Comparison of ENCODE assay signal across 16 mouse cellular contexts in the genomic region with DNA sequence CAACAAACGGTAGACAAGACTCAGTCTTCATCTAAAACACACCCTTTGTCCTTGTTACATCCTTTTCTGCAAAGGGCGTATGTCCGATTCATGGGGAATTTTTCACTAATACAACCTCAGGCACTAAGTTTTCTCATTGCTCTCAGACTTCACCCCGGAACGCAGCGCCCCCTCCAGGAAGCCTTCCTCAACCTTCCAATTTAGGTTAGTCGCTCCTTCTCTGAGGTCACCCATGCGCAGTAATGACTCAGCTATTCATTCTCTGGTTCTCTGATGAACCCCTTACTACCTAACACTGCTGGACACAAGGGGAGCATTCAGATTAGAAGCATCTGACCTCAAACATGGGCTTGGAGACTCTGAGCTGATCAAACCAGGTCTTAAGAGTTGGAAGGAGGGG. TPM values are rescaled to one million over a fixed set of nuclear protein-coding genes. Genes with fewer than 3 reads are reported as not detected.
DNase-seq lines count a peak whose midpoint lies in the region; ATAC-seq lines count a peak whose summit lies in the region.
"Had no signal": no experiment of that assay in that cellular context is flagged by ENCODE, and none has a peak within 500 bp of the region (broad histone marks: within the 10 kb centered on the region; RNA-seq: fewer than 3 reads in every experiment).

No protein-coding gene starts in this region.

- no peak overlapping the region for H3K9ac ChIP-seq in hindbrain, embryonic 11.5 days (ENCODE audit: low read depth, low read length)
- H3K9ac ChIP-seq in hindbrain, embryonic 13.5 days = no peak overlapping the region
- no peak overlapping the region for H3K9ac ChIP-seq in neural tube, embryonic 11.5 days (ENCODE audit: low read length)
- no peak overlapping the region for H3K9ac ChIP-seq in embryonic facial prominence, embryonic 11.5 days (replicated peaks; ENCODE audit: low read length)
- H3K9ac ChIP-seq in kidney, embryonic 15.5 days = no peak overlapping the region
- H3K9ac ChIP-seq: limb, embryonic 13.5 days had no signal

- H3K27me3 ChIP-seq in hindbrain, embryonic 11.5 days (ENCODE audit: control insufficient read depth, insufficient read depth, low read length) = peaks cover 52% of the 10 kb centered on the region
- peaks cover 81% of the 10 kb centered on the region for H3K27me3 ChIP-seq in hindbrain, embryonic 13.5 days
- H3K27me3 ChIP-seq in neural tube, embryonic 11.5 days (ENCODE audit: control insufficient read depth, insufficient read depth, low read length) = peaks cover 62% of the 10 kb centered on the region
- peaks cover 35% of the 10 kb centered on the region for H3K27me3 ChIP-seq in embryonic facial prominence, embryonic 11.5 days (ENCODE audit: control insufficient read depth, insufficient read depth, low read length)
- peaks cover 78% of the 10 kb centered on the region for H3K27me3 ChIP-seq in kidney, embryonic 15.5 days

- no peaks in the 10 kb centered on the region for H3K36me3 ChIP-seq in hindbrain, embryonic 11.5 days (ENCODE audit: control insufficient read depth, insufficient read depth, low read length)
- no peaks in the 10 kb centered on the region for H3K36me3 ChIP-seq in hindbrain, embryonic 13.5 days
- H3K36me3 ChIP-seq in neural tube, embryonic 11.5 days (ENCODE audit: control insufficient read depth, insufficient read depth, low read length) = no peaks in the 10 kb centered on the region
- no peaks in the 10 kb centered on the region for H3K36me3 ChIP-seq in embryonic facial prominence, embryonic 11.5 days (replicated peaks; ENCODE audit: control insufficient read depth, insufficient read depth, low read depth, low read length)
- no peaks in the 10 kb centered on the region for H3K36me3 ChIP-seq in kidney, embryonic 15.5 days
- H3K36me3 ChIP-seq: limb, embryonic 13.5 days had no signal

- no peak overlapping the region for H3K4me3 ChIP-seq in hindbrain, embryonic 11.5 days (ENCODE audit: low read depth, low read length)
- no peak overlapping the region for H3K4me3 ChIP-seq in hindbrain, embryonic 13.5 days
- no peak overlapping the region for H3K4me3 ChIP-seq in neural tube, embryonic 11.5 days (ENCODE audit: low read depth, low read length)
- no peak overlapping the region for H3K4me3 ChIP-seq in embryonic facial prominence, embryonic 11.5 days (ENCODE audit: low read depth, low read length)
- H3K4me3 ChIP-seq in kidney, embryonic 15.5 days (replicated peaks) = no peak overlapping the region
- H3K4me3 ChIP-seq: myocyte had no signal

- no peaks in the 10 kb centered on the region for H3K9me3 ChIP-seq in hindbrain, embryonic 11.5 days (ENCODE audit: control insufficient read depth, low read length)
- no peaks in the 10 kb centered on the region for H3K9me3 ChIP-seq in hindbrain, embryonic 13.5 days
- H3K9me3 ChIP-seq in neural tube, embryonic 11.5 days (ENCODE audit: control insufficient read depth, low read length) = no peaks in the 10 kb centered on the region
- H3K9me3 ChIP-seq in embryonic facial prominence, embryonic 11.5 days (replicated peaks; ENCODE audit: control insufficient read depth, low read length) = no peaks in the 10 kb centered on the region
- no peaks in the 10 kb centered on the region for H3K9me3 ChIP-seq in kidney, embryonic 15.5 days (replicated peaks)
- H3K9me3 ChIP-seq: limb, embryonic 13.5 days had no signal

- no peak overlapping the region for H3K4me2 ChIP-seq in hindbrain, embryonic 11.5 days (replicated peaks; ENCODE audit: low read depth, low read length)
- no peak overlapping the region for H3K4me2 ChIP-seq in hindbrain, embryonic 13.5 days
- no peak overlapping the region for H3K4me2 ChIP-seq in neural tube, embryonic 11.5 days (ENCODE audit: low read depth)
- no peak overlapping the region for H3K4me2 ChIP-seq in embryonic facial prominence, embryonic 11.5 days (ENCODE audit: low read depth, low read length)
- no peak overlapping the region for H3K4me2 ChIP-seq in kidney, embryonic 15.5 days
- H3K4me2 ChIP-seq: limb, embryonic 13.5 days; midbrain, embryonic 11.5 days had no signal

- 10% methylated on average over 8 of the region's 8 CpGs for WGBS in hindbrain, embryonic 11.5 days
- 16% methylated on average over 8 of the region's 8 CpGs for WGBS in hindbrain, embryonic 13.5 days
- 16% methylated on average over 8 of the region's 8 CpGs for WGBS in neural tube, embryonic 11.5 days
- WGBS in embryonic facial prominence, embryonic 11.5 days = 13% methylated on average over 8 of the region's 8 CpGs
- WGBS in kidney, embryonic 15.5 days = 14% methylated on average over 8 of the region's 8 CpGs

- 0 out of 2 replicates have a peak, but pooled peaks cover 2% of the 10 kb centered on the region for H3K4me1 ChIP-seq in hindbrain, embryonic 11.5 days (replicated peaks; ENCODE audit: control insufficient read depth, insufficient read depth, low read length)
- peaks cover 4% of the 10 kb centered on the region for H3K4me1 ChIP-seq in hindbrain, embryonic 13.5 days (replicated peaks)
- H3K4me1 ChIP-seq in neural tube, embryonic 11.5 days (ENCODE audit: control insufficient read depth, insufficient read depth, low read length) = no peaks in the 10 kb centered on the region
- H3K4me1 ChIP-seq in embryonic facial prominence, embryonic 11.5 days (ENCODE audit: control insufficient read depth, insufficient read depth, low read length) = no peaks in the 10 kb centered on the region
- H3K4me1 ChIP-seq in kidney, embryonic 15.5 days = peaks cover 17% of the 10 kb centered on the region; the same call in 1 of the 2 replicates

- H3K27ac ChIP-seq in hindbrain, embryonic 11.5 days (ENCODE audit: low read depth, low read length) = no peak overlapping the region
- H3K27ac ChIP-seq in hindbrain, embryonic 13.5 days = no peak overlapping the region
- H3K27ac ChIP-seq in neural tube, embryonic 11.5 days (ENCODE audit: low read depth, low read length) = no peak overlapping the region
- no peak overlapping the region for H3K27ac ChIP-seq in embryonic facial prominence, embryonic 11.5 days (replicated peaks; ENCODE audit: low read depth, low read length)
- no peak overlapping the region for H3K27ac ChIP-seq in kidney, embryonic 15.5 days
- H3K27ac ChIP-seq: limb, embryonic 13.5 days had no signal

- DNase-seq in hindbrain, embryonic 11.5 days (ENCODE audit: low spot score) = peak; percentile 51
- peak; percentile 20 for DNase-seq in neural tube, embryonic 11.5 days (ENCODE audit: low spot score)
- DNase-seq in neural tube, embryonic 10.5 days (ENCODE audit: extremely low spot score, low spot score) = no peak
- peak; percentile 17 for DNase-seq in embryonic facial prominence, embryonic 11.5 days (ENCODE audit: low spot score)
- DNase-seq in testis, postnatal 14 days (ENCODE audit: low spot score) = peak; percentile 7
- no peak for DNase-seq in spleen, postnatal 14 days (ENCODE audit: low spot score in 2 of 2)
- DNase-seq: B cell, adult 2 months; kidney, postnatal 25 days; layer of hippocampus, postnatal 36 days; lung, adult 18-20 months had no signal

- ATAC-seq in hindbrain, embryonic 11.5 days (ENCODE audit: low FRiP score) = no peak
- no peak for ATAC-seq in hindbrain, embryonic 13.5 days (ENCODE audit: low FRiP score)
- no peak for ATAC-seq in neural tube, embryonic 11.5 days (ENCODE audit: insufficient read depth, low FRiP score, low TSS enrichment)
- no peak for ATAC-seq in embryonic facial prominence, embryonic 11.5 days (replicated peaks; ENCODE audit: insufficient number of reproducible peaks, low FRiP score, low TSS enrichment, low read depth)
- no peak for ATAC-seq in kidney, embryonic 15.5 days (replicated peaks; ENCODE audit: low FRiP score)

RNA-seq across cellular contexts. Expression of a gene that starts 7.6 kb away (rescaled TPM):
- 2.2 and 2.5 TPM in 2 replicates for polyA plus RNA-seq in hindbrain, embryonic 11.5 days (2014; fragmentation: Nextera tagmentation; extraction: Ambion mirVana)
- 2.2 TPM in 2 replicates for polyA plus RNA-seq in hindbrain, embryonic 13.5 days (2015; fragmentation: Nextera tagmentation; extraction: Ambion mirVana)
- polyA plus RNA-seq in neural tube, embryonic 11.5 days (2014; fragmentation: Nextera tagmentation; extraction: Ambion mirVana) = 4.2 and 5.6 TPM in 2 replicates
- polyA plus RNA-seq in embryonic facial prominence, embryonic 11.5 days (2014; fragmentation: Nextera tagmentation; extraction: Ambion mirVana) = 1.0 and 1.7 TPM in 2 replicates
- polyA plus RNA-seq in kidney, embryonic 15.5 days (2015; fragmentation: Nextera tagmentation; extraction: Ambion mirVana) = 0.15 and 0.17 TPM in 2 replicates
- polyA plus RNA-seq: cortical plate, adult 2 months; myocyte had no signal

RNA-seq across cellular contexts. Expression of a gene that starts 51.8 kb away (rescaled TPM):
- 13.9 and 18.4 TPM in 2 replicates for polyA plus RNA-seq in hindbrain, embryonic 11.5 days (2014; fragmentation: Nextera tagmentation; extraction: Ambion mirVana)
- polyA plus RNA-seq in hindbrain, embryonic 13.5 days (2015; fragmentation: Nextera tagmentation; extraction: Ambion mirVana) = 10.0 and 10.8 TPM in 2 replicates
- polyA plus RNA-seq in neural tube, embryonic 11.5 days (2014; fragmentation: Nextera tagmentation; extraction: Ambion mirVana) = 16.4 and 17.4 TPM in 2 replicates
- polyA plus RNA-seq in embryonic facial prominence, embryonic 11.5 days (2014; fragmentation: Nextera tagmentation; extraction: Ambion mirVana) = 19.8 and 20.4 TPM in 2 replicates
- 26.8 and 27.0 TPM in 2 replicates for polyA plus RNA-seq in kidney, embryonic 15.5 days (2015; fragmentation: Nextera tagmentation; extraction: Ambion mirVana)

Comparison
In these comparisons a context has a peak if more than half of its experiments do, and no peak if none do; other contexts are left out.
1. DNase-seq: peak in hindbrain, embryonic 11.5 days (single experiment), neural tube, embryonic 11.5 days (single experiment), embryonic facial prominence, embryonic 11.5 days (single experiment) and testis, postnatal 14 days (single experiment); none in neural tube, embryonic 10.5 days (single experiment) and spleen, postnatal 14 days (0 of 2).